ENCODE assay signal across 24 mouse cellular contexts in the genomic region with DNA sequence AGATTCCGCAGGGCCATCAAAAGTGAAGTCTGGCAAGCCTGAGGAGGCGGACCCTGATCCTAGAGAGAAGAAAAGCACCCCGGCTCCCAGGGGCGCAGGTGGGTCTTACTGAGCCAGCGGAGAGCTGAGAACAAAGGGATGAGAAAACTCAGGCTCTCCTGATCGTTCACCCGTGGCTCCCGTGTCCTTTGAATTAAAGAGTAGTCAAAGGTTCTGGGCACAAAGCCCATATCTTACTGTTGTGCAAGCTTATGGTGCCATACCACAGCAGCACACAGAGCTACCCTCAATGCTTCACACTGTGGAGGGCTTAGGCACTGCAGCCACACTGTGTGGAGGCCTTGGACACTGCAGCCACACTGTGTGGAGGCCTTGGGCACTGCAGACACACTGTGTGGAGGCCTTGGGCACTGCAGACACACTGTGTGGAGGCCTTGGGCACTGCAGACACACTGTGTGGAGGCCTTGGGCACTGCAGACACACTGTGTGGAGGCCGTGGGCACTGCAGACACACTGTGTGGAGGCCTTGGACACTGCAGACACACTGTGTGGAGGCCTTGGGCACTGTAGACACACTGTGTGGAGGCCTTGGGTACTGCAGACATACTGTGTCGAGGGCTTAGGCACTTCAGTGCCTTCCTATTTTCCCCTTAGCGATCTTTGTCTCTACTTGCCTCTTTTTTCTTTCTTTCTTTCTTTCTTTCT. TPM values are rescaled to one million over a fixed set of nuclear protein-coding genes. Genes with fewer than 3 reads are reported as not detected.
DNase-seq lines count a peak whose midpoint lies in the region; ATAC-seq and TF ChIP-seq lines count a peak whose summit lies in the region.
"Had no signal": no experiment of that assay in that cellular context is flagged by ENCODE, and none has a peak within 500 bp of the region (broad histone marks: within the 10 kb centered on the region; RNA-seq: fewer than 3 reads in every experiment).

No protein-coding gene starts in this region.

- no peak for TF ChIP-seq EP300 in liver, embryonic 14.5 days (IDR thresholded peaks at IDR 0.05; ENCODE audit: low read depth)

- peaks cover 78% of the 10 kb centered on the region for H3K36me3 ChIP-seq in forebrain, embryonic 13.5 days (ENCODE audit: poor library complexity, severe bottlenecking)
- H3K36me3 ChIP-seq in forebrain, embryonic 16.5 days (ENCODE audit: control insufficient read depth, insufficient read depth) = peaks cover 13% of the 10 kb centered on the region
- H3K36me3 ChIP-seq in liver, embryonic 14.5 days (replicated peaks; ENCODE audit: control insufficient read depth, insufficient read depth, low read depth) = peaks cover 16% of the 10 kb centered on the region

- no peak for ATAC-seq in forebrain, embryonic 13.5 days
- no peak for ATAC-seq in forebrain, embryonic 16.5 days
- ATAC-seq in liver, embryonic 14.5 days (ENCODE audit: insufficient read depth) = no peak
- ATAC-seq: forebrain, embryonic 15.5 days; midbrain, embryonic 13.5 days had no signal

- no peak overlapping the region for H3K4me2 ChIP-seq in forebrain, embryonic 13.5 days
- H3K4me2 ChIP-seq in forebrain, embryonic 16.5 days (ENCODE audit: low read length) = no peak overlapping the region
- H3K4me2 ChIP-seq in liver, embryonic 14.5 days (ENCODE audit: low read depth) = no peak overlapping the region
- H3K4me2 ChIP-seq: forebrain, embryonic 15.5 days; hindbrain, embryonic 12.5 days; limb, embryonic 12.5 days; lung, embryonic 14.5 days; midbrain, embryonic 13.5 days had no signal

- peak overlapping the region; percentile 12; the same call in 1 of the 2 replicates for H3K27ac ChIP-seq in forebrain, embryonic 13.5 days
- H3K27ac ChIP-seq in forebrain, embryonic 16.5 days (ENCODE audit: low read length) = no peak overlapping the region
- no peak overlapping the region for H3K27ac ChIP-seq in liver, embryonic 14.5 days
- H3K27ac ChIP-seq: hindbrain, embryonic 12.5 days; limb, embryonic 12.5 days; midbrain, embryonic 13.5 days; stomach, postnatal 0 days had no signal

- DNase-seq in liver, embryonic 14.5 days (ENCODE audit: low read depth in 3 of 3, low spot score in 3 of 3) = no peak
- no peak for DNase-seq in liver
- DNase-seq in adrenal gland, postnatal 36 days = peak; percentile 55 to 57
- DNase-seq in kidney, postnatal 25 days = peak; percentile 66 to 78
- no peak for DNase-seq in gastrocnemius, adult 18-20 months (ENCODE audit: low spot score)
- DNase-seq in right cerebral cortex, adult 2 months (ENCODE audit: low spot score in 2 of 2) = no peak
- DNase-seq: cerebellum, adult 9-11 months; gastrocnemius, postnatal 10 days; lung, embryonic 14.5 days; right cerebral cortex, postnatal 25 days; thymus, postnatal 14 days had no signal

- no peaks in the 10 kb centered on the region for H3K27me3 ChIP-seq in forebrain, embryonic 13.5 days
- no peaks in the 10 kb centered on the region for H3K27me3 ChIP-seq in forebrain, embryonic 16.5 days (replicated peaks; ENCODE audit: control insufficient read depth, insufficient read depth, low read length)
- H3K27me3 ChIP-seq in liver, embryonic 14.5 days (ENCODE audit: control insufficient read depth, insufficient read depth, low read length) = no peaks in the 10 kb centered on the region
- H3K27me3 ChIP-seq: forebrain, embryonic 15.5 days; hindbrain, embryonic 12.5 days; limb, embryonic 12.5 days; midbrain, embryonic 13.5 days had no signal

- H3K4me3 ChIP-seq in forebrain, embryonic 13.5 days = no peak overlapping the region
- H3K4me3 ChIP-seq in forebrain, embryonic 16.5 days (replicated peaks; ENCODE audit: low read length) = no peak overlapping the region
- no peak overlapping the region for H3K4me3 ChIP-seq in liver, embryonic 14.5 days (ENCODE audit: insufficient read depth in 1 of 2, low read depth in 2 of 2, low read length in 2 of 2)
- H3K4me3 ChIP-seq: forebrain, embryonic 15.5 days; hindbrain, embryonic 12.5 days; limb, embryonic 12.5 days; midbrain, embryonic 13.5 days had no signal

- H3K4me1 ChIP-seq in forebrain, embryonic 13.5 days = peaks cover 35% of the 10 kb centered on the region
- peaks cover 14% of the 10 kb centered on the region for H3K4me1 ChIP-seq in forebrain, embryonic 16.5 days (replicated peaks; ENCODE audit: control insufficient read depth, insufficient read depth, low read length)
- no peaks in the 10 kb centered on the region for H3K4me1 ChIP-seq in liver, embryonic 14.5 days (replicated peaks; ENCODE audit: control insufficient read depth in 2 of 2, insufficient read depth in 2 of 2, low read length in 1 of 2)
- H3K4me1 ChIP-seq: hindbrain, embryonic 12.5 days; limb, embryonic 12.5 days; midbrain, embryonic 13.5 days had no signal

- 0 out of 2 replicates have a peak, but pooled peaks have one; percentile 9 for TF ChIP-seq CTCF in liver, embryonic 14.5 days (IDR thresholded peaks at IDR 0.05; ENCODE audit: low read depth)

- no peak overlapping the region for H3K9ac ChIP-seq in forebrain, embryonic 13.5 days
- H3K9ac ChIP-seq in forebrain, embryonic 16.5 days (replicated peaks; ENCODE audit: low read depth, low read length) = no peak overlapping the region
- H3K9ac ChIP-seq in liver, embryonic 14.5 days (replicated peaks) = no peak overlapping the region
- H3K9ac ChIP-seq: forebrain, embryonic 15.5 days; hindbrain, embryonic 12.5 days; limb, embryonic 12.5 days; lung, embryonic 14.5 days; midbrain, embryonic 13.5 days had no signal

- 66% methylated on average over 11 of the region's 11 CpGs for WGBS in forebrain, embryonic 13.5 days
- WGBS in forebrain, embryonic 16.5 days = 62% methylated on average over 11 of the region's 11 CpGs
- 84% methylated on average over 11 of the region's 11 CpGs for WGBS in liver, embryonic 14.5 days (ENCODE audit: insufficient replicate concordance)

- H3K9me3 ChIP-seq in forebrain, embryonic 13.5 days (replicated peaks) = no peaks in the 10 kb centered on the region
- no peaks in the 10 kb centered on the region for H3K9me3 ChIP-seq in forebrain, embryonic 16.5 days (ENCODE audit: control insufficient read depth, low read length)
- no peaks in the 10 kb centered on the region for H3K9me3 ChIP-seq in liver, embryonic 14.5 days (ENCODE audit: control insufficient read depth, low read length)
- H3K9me3 ChIP-seq: forebrain, embryonic 15.5 days; hindbrain, embryonic 12.5 days; limb, embryonic 12.5 days; midbrain, embryonic 13.5 days had no signal

RNA-seq across cellular contexts. Expression of gene Fam209, which starts 5.7 kb away (rescaled TPM):
- 0.76 and 0.98 TPM in 2 replicates for polyA plus RNA-seq in forebrain, embryonic 13.5 days (2015; fragmentation: Nextera tagmentation; extraction: Ambion mirVana)
- polyA plus RNA-seq in forebrain, embryonic 16.5 days (2015; fragmentation: Nextera tagmentation; extraction: Ambion mirVana) = 0.43 TPM in 1 of 2 replicates, not detected in the other
- 0.08 and 0.12 TPM in 2 replicates for polyA plus RNA-seq in liver, embryonic 14.5 days (2012; rRNA removed)
- polyA plus RNA-seq in liver, embryonic 14.5 days (2014; fragmentation: Nextera tagmentation; extraction: Ambion mirVana) = not detected in 2 replicates
- total RNA-seq in adrenal gland, postnatal 36 days (2021) = not detected
- total RNA-seq in gastrocnemius, adult 18-20 months (2021) = under 1 TPM in 1 of 2 experiments, not detected in 1; 0.34 TPM
- total RNA-seq: heart, adult 8-10 months; left cerebral cortex, adult 18-20 months had no signal
- polyA plus RNA-seq: heart, postnatal 0 days; hindbrain, embryonic 12.5 days; intestine, embryonic 14.5 days; limb, embryonic 12.5 days; neural tube, embryonic 14.5 days had no signal

RNA-seq across cellular contexts. Expression of gene Gcnt7, which starts 8.2 kb away (rescaled TPM):
- 1.6 and 2.4 TPM in 2 replicates for polyA plus RNA-seq in forebrain, embryonic 13.5 days (2015; fragmentation: Nextera tagmentation; extraction: Ambion mirVana)
- 2.2 and 2.8 TPM in 2 replicates for polyA plus RNA-seq in forebrain, embryonic 16.5 days (2015; fragmentation: Nextera tagmentation; extraction: Ambion mirVana)
- polyA plus RNA-seq in liver, embryonic 14.5 days (2012; rRNA removed) = not detected in 2 replicates
- polyA plus RNA-seq in liver, embryonic 14.5 days (2014; fragmentation: Nextera tagmentation; extraction: Ambion mirVana) = 0.24 and 0.42 TPM in 2 replicates
- not detected for total RNA-seq in adrenal gland, postnatal 36 days (2021)
- total RNA-seq in gastrocnemius, adult 18-20 months (2021) = not detected
- total RNA-seq: gastrocnemius, postnatal 10 days; heart, adult 8-10 months; layer of hippocampus, adult 8-10 months; left cerebral cortex, adult 18-20 months had no signal

RNA-seq across cellular contexts. Expression of gene Rtf2, which starts 26.2 kb away (rescaled TPM):
- polyA plus RNA-seq in forebrain, embryonic 13.5 days (2015; fragmentation: Nextera tagmentation; extraction: Ambion mirVana) = 99.2 and 99.3 TPM in 2 replicates
- polyA plus RNA-seq in forebrain, embryonic 16.5 days (2015; fragmentation: Nextera tagmentation; extraction: Ambion mirVana) = 108 and 112 TPM in 2 replicates
- polyA plus RNA-seq in liver, embryonic 14.5 days (2012; rRNA removed) = 17.7 and 22.5 TPM in 2 replicates
- 39.7 and 42.4 TPM in 2 replicates for polyA plus RNA-seq in liver, embryonic 14.5 days (2014; fragmentation: Nextera tagmentation; extraction: Ambion mirVana)
- 10 to 100 TPM; 76.2 to 86.3 TPM for total RNA-seq in adrenal gland, postnatal 36 days (2021)
- total RNA-seq in gastrocnemius, adult 18-20 months (2021) = 10 to 100 TPM; 27.9 to 30.8 TPM

Comparison
In these comparisons a context has a peak if more than half of its experiments do, and no peak if none do; other contexts are left out.
1. DNase-seq: peak in adrenal gland, postnatal 36 days (2 of 2) and kidney, postnatal 25 days (2 of 2); none in liver, embryonic 14.5 days (0 of 3), liver (single experiment), gastrocnemius, adult 18-20 months (single experiment) and right cerebral cortex, adult 2 months (0 of 2).